Mouse (Mus musculus) cortical plate, adult 2 months (tissue): ENCODE results near the gene Lpp.

Experiments used
- CTCF ChIP-seq: fragments of 200-500 bp; IDR thresholded peaks from 2 replicates; pipeline ENCODE4 v1.5.1; 2011; ENCODE audit warnings: mild to moderate bottlenecking, control low read depth, low read length; ENCODE audit not compliant: insufficient read depth; ENCODE audit errors: extremely low read depth
- POLR2A ChIP-seq: fragments of 200-500 bp; IDR thresholded peaks from 2 replicates; pipeline ENCODE4 v1.6.1; 2011; ENCODE audit warnings: mild to moderate bottlenecking, low read length, control low read depth; ENCODE audit not compliant: insufficient read depth; ENCODE audit errors: extremely low read depth

DNA sequence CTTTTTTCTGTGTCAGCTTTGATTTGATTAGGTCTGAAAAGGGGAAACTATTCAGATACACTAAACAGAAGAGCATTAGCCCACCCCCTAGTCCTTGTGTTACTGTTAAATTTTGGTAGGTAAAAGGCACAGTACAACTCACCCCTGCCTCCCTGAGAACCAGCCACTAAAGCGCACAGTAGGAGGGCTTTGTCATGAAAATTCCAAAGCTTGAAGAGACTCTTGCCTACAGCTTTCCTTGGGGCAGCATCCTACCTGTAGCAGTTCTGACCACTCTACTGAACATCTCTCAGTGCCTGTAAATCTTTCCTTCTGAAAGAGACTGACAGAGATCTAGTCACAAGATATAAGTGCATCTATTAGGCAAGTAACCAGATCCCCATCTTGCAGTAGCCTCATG, 482.4 kb downstream of the Lpp start:
- no peak for TF ChIP-seq CTCF
- TF ChIP-seq POLR2A: no peak
